Mouse (Mus musculus): ENCODE measurements around the gene Adra2b.

Gene Adra2b

GRCm38 (mm10) chr2:127379250-127379649, 16.2 kb downstream of the Adra2b start:
- DNase-seq (ENCODE audit: low spot score in 2 of 2): no peak

- DNase-seq (ENCODE audit: low spot score in 2 of 2): no peak
These were observed 20.9 kb downstream of the Adra2b start for GRCm38 (mm10) chr2:127383881-127384280.

GRCm38 (mm10) chr2:127387521-127387920, 24.5 kb downstream of the Adra2b start:
- DNase-seq (ENCODE audit: low spot score in 2 of 2): no peak

- no peak for DNase-seq (ENCODE audit: low spot score in 2 of 2)
These were observed 27.3 kb downstream of the Adra2b start for GRCm38 (mm10) chr2:127390352-127390751.

GRCm38 (mm10) chr2:127390846-127391245, 27.8 kb downstream of the Adra2b start:
- no peak for DNase-seq (ENCODE audit: low spot score in 2 of 2)

GRCm38 (mm10) chr2:127391323-127391722, 28.3 kb downstream of the Adra2b start:
- no peak for DNase-seq (ENCODE audit: low spot score in 2 of 2)

GRCm38 (mm10) chr2:127394606-127395161, 31.7 kb downstream of the Adra2b start:
- no peak for DNase-seq (ENCODE audit: low spot score in 2 of 2)

- no peak for DNase-seq (ENCODE audit: low spot score in 2 of 2)
These were observed 35.7 kb downstream of the Adra2b start for GRCm38 (mm10) chr2:127398738-127399137.

GRCm38 (mm10) chr2:127411126-127411525, 48.1 kb downstream of the Adra2b start:
- no peak for DNase-seq (ENCODE audit: low spot score in 2 of 2)

- DNase-seq (ENCODE audit: low spot score in 2 of 2): no peak
These were observed 52.8 kb downstream of the Adra2b start for GRCm38 (mm10) chr2:127415806-127416205.

GRCm38 (mm10) chr2:127416706-127417105, 53.7 kb downstream of the Adra2b start:
- DNase-seq (ENCODE audit: low spot score in 2 of 2): no peak

All from right cerebral cortex, adult 2 months (tissue).